Mouse (Mus musculus) monocyte, adult 5-6 weeks (primary cell): ENCODE results near the gene Rexo1. TPM values are rescaled to one million over a fixed set of nuclear protein-coding genes. Genes with fewer than 3 reads are reported as not detected.

Experiments
- total RNA-seq: library from RNA; stranded (forward); fragments of 200-1000, 200-491, 200-594 nt; gene quantifications from 3 replicates; pipeline ENCODE4 v1.2.3, GENCODE M21; 2017

The Rexo1 gene
- total RNA-seq, 1 experiment from 2014 or later, result 24.1 TPM

Other genes starting within 250 kb of the Rexo1 start
- 23.5 to 28.1 TPM (median 27.6 TPM) in 3 replicates for gene 2310011J03Rik, start 241.0 kb downstream of the Rexo1 start, total RNA-seq
- gene Pcsk4, start 232.1 kb downstream of the Rexo1 start, total RNA-seq, result 0.57 TPM in 1 of 3 replicates, not detected in the others
- not detected in 3 replicates for gene Reep6, start 231.6 kb downstream of the Rexo1 start, total RNA-seq
- 0.10 to 0.43 TPM in 2 of 3 replicates, not detected in the other for gene Adamtsl5, start 213.1 kb downstream of the Rexo1 start, total RNA-seq
- not detected in 3 replicates for gene Plk5, start 205.1 kb downstream of the Rexo1 start, total RNA-seq
- gene Mex3d, start 173.9 kb downstream of the Rexo1 start, total RNA-seq, result 4.1 to 5.3 TPM (median 5.2 TPM) in 3 replicates
- 11.4 to 34.6 TPM (median 18.6 TPM) in 3 replicates for gene Mbd3, start 162.0 kb downstream of the Rexo1 start, total RNA-seq
- gene Uqcr11, start 154.7 kb downstream of the Rexo1 start, total RNA-seq, result 56.9 to 82.5 TPM (median 76.8 TPM) in 3 replicates
- 18.9 to 30.0 TPM (median 26.1 TPM) in 3 replicates for gene Tcf3, start 127.9 kb downstream of the Rexo1 start, total RNA-seq
- not detected in 3 replicates for gene Onecut3, start 66.7 kb downstream of the Rexo1 start, total RNA-seq
- gene Atp8b3, start 22.4 kb downstream of the Rexo1 start, total RNA-seq, result 1.0 to 1.6 TPM in 2 of 3 replicates, not detected in the other
- 5.1 to 8.5 TPM (median 8.2 TPM) in 3 replicates for gene Klf16, start 15.8 kb upstream of the Rexo1 start, total RNA-seq
- 15.2 to 20.8 TPM (median 17.0 TPM) in 3 replicates for gene Abhd17a, start 28.8 kb upstream of the Rexo1 start, total RNA-seq
- 6.0 to 11.2 TPM (median 7.9 TPM) in 3 replicates for gene Scamp4, start 41.3 kb upstream of the Rexo1 start, total RNA-seq
- gene Adat3, start 41.3 kb upstream of the Rexo1 start, total RNA-seq, result 1.8 TPM in 1 of 3 replicates, not detected in the others
- gene Gm49322, start 44.5 kb upstream of the Rexo1 start, total RNA-seq, result 0.78 to 1.0 TPM in 2 of 3 replicates, not detected in the other
- 174 to 193 TPM (median 192 TPM) in 3 replicates for gene Csnk1g2, start 61.3 kb upstream of the Rexo1 start, total RNA-seq
- gene Btbd2, start 95.5 kb upstream of the Rexo1 start, total RNA-seq, result 14.6 to 23.9 TPM (median 23.1 TPM) in 3 replicates
- 56.7 to 115 TPM (median 94.0 TPM) in 3 replicates for gene Mknk2, start 116.6 kb upstream of the Rexo1 start, total RNA-seq
- gene Mob3a, start 140.4 kb upstream of the Rexo1 start, total RNA-seq, result 57.4 to 129 TPM (median 87.2 TPM) in 3 replicates
- gene Izumo4, start 140.6 kb upstream of the Rexo1 start, total RNA-seq, result 10.6 to 17.9 TPM (median 17.1 TPM) in 3 replicates
- 65.5 to 110 TPM (median 103 TPM) in 3 replicates for gene Ap3d1, start 180.7 kb upstream of the Rexo1 start, total RNA-seq
- 5.2 to 17.7 TPM (median 6.3 TPM) in 3 replicates for gene Dot1l, start 193.6 kb upstream of the Rexo1 start, total RNA-seq
- 9.4 to 23.3 TPM (median 10.7 TPM) in 3 replicates for gene Sf3a2, start 236.6 kb upstream of the Rexo1 start, total RNA-seq
- 29.4 to 59.3 TPM (median 41.3 TPM) in 3 replicates for gene Plekhj1, start 237.1 kb upstream of the Rexo1 start, total RNA-seq
- gene Amh, start 243.7 kb upstream of the Rexo1 start, total RNA-seq, result not detected in 3 replicates